In the genomic region with DNA sequence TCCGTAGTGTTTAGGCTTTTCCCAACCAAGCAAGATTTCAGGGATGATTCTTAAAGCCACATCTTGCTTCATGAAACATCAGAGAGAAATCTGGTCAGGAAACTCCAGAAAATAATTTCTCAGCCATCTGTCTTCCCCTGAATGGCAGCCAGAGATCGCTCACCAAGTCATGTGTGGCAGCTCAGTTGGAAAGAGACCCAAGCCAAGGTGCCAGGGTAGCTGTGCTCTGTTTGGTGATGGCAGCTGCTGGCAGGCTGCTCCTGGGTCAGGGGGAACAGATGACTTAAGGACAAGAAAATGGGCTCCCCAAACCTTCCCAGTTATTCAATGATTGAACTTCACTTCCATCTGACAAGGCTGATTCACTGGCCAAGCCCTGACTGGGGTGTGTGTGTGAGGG, we compare ENCODE assay signal across 17 mouse cellular contexts.
DNase-seq lines count a peak whose midpoint lies in the region; ATAC-seq lines count a peak whose summit lies in the region.
"Had no signal": no experiment of that assay in that cellular context is flagged by ENCODE, and none has a peak within 500 bp of the region (broad histone marks: within the 10 kb centered on the region; RNA-seq: fewer than 3 reads in every experiment).

No protein-coding gene starts in this region.

- H3K9me3 ChIP-seq in hindbrain, embryonic 15.5 days = no peaks in the 10 kb centered on the region
- no peaks in the 10 kb centered on the region for H3K9me3 ChIP-seq in hindbrain, embryonic 10.5 days
- H3K9me3 ChIP-seq in kidney, embryonic 14.5 days (ENCODE audit: control insufficient read depth, low read length) = no peaks in the 10 kb centered on the region
- H3K9me3 ChIP-seq: heart, embryonic 10.5 days; neural tube, embryonic 12.5 days had no signal

- H3K4me2 ChIP-seq in hindbrain, embryonic 15.5 days = no peak overlapping the region
- no peak overlapping the region for H3K4me2 ChIP-seq in kidney, embryonic 14.5 days (replicated peaks; ENCODE audit: low read depth, low read length)
- H3K4me2 ChIP-seq: neural tube, embryonic 12.5 days had no signal

- no peak overlapping the region for H3K4me3 ChIP-seq in hindbrain, embryonic 15.5 days
- H3K4me3 ChIP-seq in hindbrain, embryonic 10.5 days = no peak overlapping the region
- no peak overlapping the region for H3K4me3 ChIP-seq in kidney, embryonic 14.5 days (ENCODE audit: low read length)
- H3K4me3 ChIP-seq: heart, embryonic 10.5 days; layer of hippocampus, adult 2 months; neural tube, embryonic 12.5 days had no signal

- H3K36me3 ChIP-seq in hindbrain, embryonic 15.5 days = no peaks in the 10 kb centered on the region
- no peaks in the 10 kb centered on the region for H3K36me3 ChIP-seq in hindbrain, embryonic 10.5 days
- H3K36me3 ChIP-seq in kidney, embryonic 14.5 days (ENCODE audit: control insufficient read depth, insufficient read depth, low read length) = no peaks in the 10 kb centered on the region
- H3K36me3 ChIP-seq: heart, embryonic 10.5 days; neural tube, embryonic 12.5 days had no signal

- no peaks in the 10 kb centered on the region for H3K4me1 ChIP-seq in hindbrain, embryonic 15.5 days (replicated peaks)
- peaks cover 9% of the 10 kb centered on the region; the same call in 1 of the 2 replicates for H3K4me1 ChIP-seq in hindbrain, embryonic 10.5 days (replicated peaks)
- H3K4me1 ChIP-seq in kidney, embryonic 14.5 days (ENCODE audit: control insufficient read depth, insufficient read depth, low read length) = no peaks in the 10 kb centered on the region
- H3K4me1 ChIP-seq: heart, embryonic 10.5 days; neural tube, embryonic 12.5 days had no signal

- 83% methylated on average over 2 of the region's 2 CpGs for WGBS in hindbrain, embryonic 15.5 days
- WGBS in hindbrain, embryonic 10.5 days = 95% methylated on average over 2 of the region's 2 CpGs
- 93% methylated on average over 2 of the region's 2 CpGs for WGBS in kidney, embryonic 14.5 days

- ATAC-seq in hindbrain, embryonic 15.5 days (ENCODE audit: low FRiP score, low read depth) = 0 out of 2 replicates have a peak, but pooled peaks have one; percentile 11
- ATAC-seq in cerebellum, adult (ENCODE audit: insufficient number of reproducible peaks, low FRiP score, low TSS enrichment) = peak; percentile 74
- no peak for ATAC-seq in megakaryocyte-erythroid progenitor cell, adult 5-6 weeks (replicated peaks; ENCODE audit: low FRiP score, low TSS enrichment, poor library complexity, severe bottlenecking)
- ATAC-seq in kidney, embryonic 14.5 days (ENCODE audit: low FRiP score, low TSS enrichment) = no peak

- no peaks in the 10 kb centered on the region for H3K27me3 ChIP-seq in hindbrain, embryonic 15.5 days
- no peaks in the 10 kb centered on the region for H3K27me3 ChIP-seq in hindbrain, embryonic 10.5 days (ENCODE audit: insufficient read depth, poor library complexity, severe bottlenecking)
- no peaks in the 10 kb centered on the region for H3K27me3 ChIP-seq in kidney, embryonic 14.5 days (ENCODE audit: control insufficient read depth, insufficient read depth, low read length)
- H3K27me3 ChIP-seq: neural tube, embryonic 12.5 days had no signal

- no peak overlapping the region for H3K9ac ChIP-seq in hindbrain, embryonic 15.5 days
- H3K9ac ChIP-seq in kidney, embryonic 14.5 days (ENCODE audit: low read depth, low read length) = no peak overlapping the region
- H3K9ac ChIP-seq: neural tube, embryonic 12.5 days had no signal

- no peak for DNase-seq in hindbrain, embryonic 10.5 days (ENCODE audit: low spot score)
- DNase-seq in Muller cell, postnatal 12 days (ENCODE audit: inconsistent ontology term) = peak; percentile 20
- DNase-seq in cerebellum, postnatal 10 days = peak; percentile 94 to 95
- no peak for DNase-seq in spleen, postnatal 4 days (ENCODE audit: low spot score in 2 of 2)
- DNase-seq: adrenal gland, postnatal 36 days; B cell, adult 2 months; gastrocnemius, postnatal 36 days; kidney, adult 9 months; lung, adult 18-20 months; spleen, adult 18-20 months had no signal

- H3K27ac ChIP-seq in hindbrain, embryonic 15.5 days (replicated peaks) = no peak overlapping the region
- no peak overlapping the region for H3K27ac ChIP-seq in hindbrain, embryonic 10.5 days
- H3K27ac ChIP-seq in kidney, embryonic 14.5 days (ENCODE audit: low read depth, low read length) = no peak overlapping the region
- H3K27ac ChIP-seq: heart, embryonic 10.5 days; layer of hippocampus, adult 2 months; neural tube, embryonic 12.5 days had no signal

Comparison
In these comparisons a context has a peak if more than half of its experiments do, and no peak if none do; other contexts are left out.
1. ATAC-seq: peak in hindbrain, embryonic 15.5 days (single experiment) and cerebellum, adult (single experiment); none in megakaryocyte-erythroid progenitor cell, adult 5-6 weeks (single experiment) and kidney, embryonic 14.5 days (single experiment).
2. DNase-seq: peak in Muller cell, postnatal 12 days (single experiment) and cerebellum, postnatal 10 days (2 of 2); none in hindbrain, embryonic 10.5 days (single experiment) and spleen, postnatal 4 days (0 of 2).